Mouse (Mus musculus): ENCODE data around the gene Ddx39b. TPM values are rescaled to one million over a fixed set of nuclear protein-coding genes. Genes with fewer than 3 reads are reported as not detected.
A peak's percentile ranks its signal among the peaks of the same experiment; 100 is the strongest.
"Not testable (repeated sequence)": the region's sequence is repeated elsewhere in the genome, so short reads cannot be mapped to it uniquely, and the experiment has no call there.

Ddx39b gene
- polyA plus RNA-seq, 1 experiment from 2014 or later = 376 TPM

DNA sequence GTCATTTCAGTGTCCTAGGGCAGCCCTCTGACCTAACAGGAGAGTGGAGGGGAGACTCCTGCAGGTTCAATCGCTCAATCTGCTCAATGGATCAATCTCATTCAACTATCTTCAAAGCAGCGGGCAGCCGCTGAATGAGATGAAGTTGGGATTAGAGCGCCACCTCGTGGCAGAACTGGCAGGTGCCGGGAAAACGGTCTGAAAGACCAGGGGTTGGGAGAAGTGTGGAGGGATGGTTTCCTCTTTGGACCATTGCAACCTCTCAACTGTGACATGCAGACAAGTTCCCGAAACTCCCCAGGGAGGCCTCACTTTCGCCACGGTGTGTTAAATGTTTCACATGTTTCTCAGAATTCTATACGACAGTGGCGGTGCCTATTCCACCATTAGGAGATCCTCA is 9.5 kb upstream of the Ddx39b start:
- H3K4me1 ChIP-seq (ENCODE audit: control insufficient read depth, insufficient read depth, low read length) = peaks cover 29% of the 10 kb centered on the region
- no peak for ATAC-seq

DNA sequence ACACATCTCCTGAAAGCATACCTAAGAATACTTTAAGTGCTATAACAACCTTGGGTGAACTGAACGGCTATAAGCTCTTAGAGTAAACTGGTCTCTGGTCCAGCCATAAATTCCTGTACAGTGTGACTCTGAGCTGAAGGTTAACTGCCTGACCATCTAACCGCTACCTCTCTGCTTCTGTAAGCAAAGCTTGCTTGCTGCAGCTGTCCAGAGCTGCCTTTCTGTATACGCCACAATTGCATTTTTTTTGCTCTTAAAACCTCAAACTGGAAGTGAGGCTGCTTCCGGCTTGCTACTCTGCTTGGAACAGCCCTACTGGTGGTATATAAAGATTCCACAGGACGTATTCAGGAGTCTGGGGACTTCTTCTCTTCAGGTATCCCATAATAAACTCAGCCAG is 8.9 kb upstream of the Ddx39b start:
- H3K27me3 ChIP-seq (replicated peaks; ENCODE audit: control insufficient read depth, insufficient read depth, low read length) = no peaks in the 10 kb centered on the region
- ATAC-seq = no peak
- H3K9me3 ChIP-seq (ENCODE audit: control insufficient read depth, low read length) = no peaks in the 10 kb centered on the region
- H3K9ac ChIP-seq (ENCODE audit: low read depth, low read length) = no peak overlapping the region
- no peaks in the 10 kb centered on the region for H3K36me3 ChIP-seq (ENCODE audit: control insufficient read depth, insufficient read depth, low read length)
- peak overlapping the region; percentile 78 for H3K27ac ChIP-seq (ENCODE audit: low read length)
- peak overlapping the region; percentile 86; the same call in 1 of the 2 replicates for H3K4me2 ChIP-seq (ENCODE audit: low read depth, low read length)
- 0 out of 2 replicates have a peak overlapping the region, but pooled peaks have one; percentile 5 for H3K4me3 ChIP-seq (ENCODE audit: low read length)
- H3K4me1 ChIP-seq (ENCODE audit: control insufficient read depth, insufficient read depth, low read length) = peaks cover 29% of the 10 kb centered on the region
- WGBS = 52% methylated on average over 5 of the region's 5 CpGs

More for the DNA sequence above, 9.5 kb upstream of the Ddx39b start:
- Histone ChIP-seq H3K36me3 (ENCODE audit: control insufficient read depth, insufficient read depth, low read length) (peaks cover 3% of the 10 kb centered on the region; the same call in 1 of the 2 replicates), H3K4me3 (ENCODE audit: low read length) (no peak overlapping the region), H3K9me3 (ENCODE audit: control insufficient read depth, low read length) (no peaks in the 10 kb centered on the region), H3K27ac (ENCODE audit: low read length) (peak overlapping the region; percentile 78), H3K9ac (ENCODE audit: low read depth, low read length) (no peak overlapping the region), H3K27me3 (replicated peaks; ENCODE audit: control insufficient read depth, insufficient read depth, low read length) (no peaks in the 10 kb centered on the region), H3K4me2 (ENCODE audit: low read depth, low read length) (peak overlapping the region; percentile 20; the same call in 1 of the 2 replicates)
- 13% methylated on average over 12 of the region's 12 CpGs for WGBS

DNA sequence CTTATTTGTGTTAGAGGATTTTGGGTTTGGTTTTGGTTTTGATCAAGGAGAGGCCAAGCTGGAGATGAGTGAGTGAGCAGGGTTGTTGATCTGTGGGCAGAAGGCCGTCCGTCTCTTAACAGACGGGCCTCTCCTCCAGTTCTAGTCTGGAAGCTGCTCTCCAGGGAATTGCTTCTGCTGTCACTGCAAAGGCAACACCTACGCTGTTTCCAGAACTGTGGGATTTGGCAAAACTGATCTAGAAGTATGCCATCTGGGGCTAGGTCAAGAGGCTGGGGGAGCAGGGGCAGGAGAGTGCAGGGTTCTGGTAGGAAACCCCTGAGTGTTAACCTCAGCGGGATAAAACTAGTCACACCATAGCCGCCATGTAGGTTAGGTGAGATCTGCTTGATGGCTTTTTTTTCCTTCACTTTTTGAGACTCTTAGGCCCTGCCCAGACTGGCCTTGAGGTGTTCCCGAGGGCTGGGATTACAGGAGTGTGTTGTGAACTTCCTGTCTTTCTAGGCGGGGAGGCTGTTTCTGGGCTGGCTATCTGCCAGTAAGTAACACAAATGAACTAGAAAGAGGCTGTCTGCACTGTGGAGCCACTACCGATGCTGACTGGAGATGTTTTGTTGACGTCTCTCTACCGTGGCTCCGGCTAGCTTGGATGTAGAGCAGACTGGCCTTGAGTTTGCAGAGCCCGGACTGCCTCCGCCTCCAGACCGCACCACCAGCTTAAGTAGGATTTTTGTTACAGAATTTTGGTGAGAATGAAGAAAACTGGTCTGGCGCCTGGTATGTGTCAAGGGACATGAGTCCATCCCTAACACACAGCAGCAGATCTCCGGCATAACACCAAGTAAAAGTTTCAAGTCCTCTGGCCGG is 8.2 kb upstream of the Ddx39b start, which contains the start of gene Atp6v1g2:
Gene Atp6v1g2 (plus strand): TSS at position 547 of the 867 bp plus-strand sequence.
- H3K4me2 ChIP-seq (ENCODE audit: low read depth, low read length) = peak within 1 kb of the TSS; percentile 86
- 0 out of 2 replicates have a peak, but pooled peaks have one; percentile 4 for ATAC-seq
- H3K36me3 ChIP-seq (ENCODE audit: control insufficient read depth, insufficient read depth, low read length) = no peaks in the 10 kb centered on the region
- no peaks in the 10 kb centered on the region for H3K9me3 ChIP-seq (ENCODE audit: control insufficient read depth, low read length)
- 47% methylated on average over 18 of the region's 18 CpGs for WGBS
- H3K27me3 ChIP-seq (replicated peaks; ENCODE audit: control insufficient read depth, insufficient read depth, low read length) = no peaks in the 10 kb centered on the region
- H3K4me1 ChIP-seq (ENCODE audit: control insufficient read depth, insufficient read depth, low read length) = peaks cover 29% of the 10 kb centered on the region
- peak within 1 kb of the TSS; percentile 75 for H3K4me3 ChIP-seq (ENCODE audit: low read length)
- H3K27ac ChIP-seq (ENCODE audit: low read length) = peak within 1 kb of the TSS; percentile 99
- H3K9ac ChIP-seq (ENCODE audit: low read depth, low read length) = peak within 1 kb of the TSS; percentile 95

DNA sequence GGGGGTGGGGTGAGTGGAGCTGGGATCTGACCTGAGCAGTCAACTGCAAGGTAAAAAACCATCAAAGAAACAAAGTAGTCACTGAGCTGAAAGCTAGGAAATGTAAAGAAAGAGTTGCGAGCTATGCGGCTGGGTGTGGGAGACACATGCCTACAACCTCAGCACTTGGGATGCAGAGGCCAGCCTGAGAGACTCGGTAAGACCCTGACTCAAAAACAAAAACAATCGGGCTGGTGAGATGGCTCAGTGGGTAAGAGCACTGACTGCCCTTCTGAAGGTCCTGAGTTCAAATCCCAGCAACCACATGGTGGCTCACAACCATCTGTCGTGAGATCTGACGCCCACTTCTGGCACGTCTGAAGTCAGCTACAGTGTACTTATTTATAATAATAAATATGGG is 7.5 kb upstream of the Ddx39b start:
- ATAC-seq; H3K27me3 ChIP-seq (replicated peaks; ENCODE audit: control insufficient read depth, insufficient read depth, low read length); H3K9me3 ChIP-seq (ENCODE audit: control insufficient read depth, low read length); H3K36me3 ChIP-seq (ENCODE audit: control insufficient read depth, insufficient read depth, low read length): not testable (repeated sequence)
- WGBS = 73% methylated on average over 7 of the region's 7 CpGs
- H3K4me1 ChIP-seq (ENCODE audit: control insufficient read depth, insufficient read depth, low read length) = peaks cover 29% of the 10 kb centered on the region
- H3K4me3 ChIP-seq (ENCODE audit: low read length) = peak overlapping the region; percentile 31
- peak overlapping the region; percentile 49; the same call in 1 of the 2 replicates for H3K9ac ChIP-seq (ENCODE audit: low read depth, low read length)
- H3K4me2 ChIP-seq (ENCODE audit: low read depth, low read length) = peak overlapping the region; percentile 86
- peak overlapping the region; percentile 78 for H3K27ac ChIP-seq (ENCODE audit: low read length)

DNA sequence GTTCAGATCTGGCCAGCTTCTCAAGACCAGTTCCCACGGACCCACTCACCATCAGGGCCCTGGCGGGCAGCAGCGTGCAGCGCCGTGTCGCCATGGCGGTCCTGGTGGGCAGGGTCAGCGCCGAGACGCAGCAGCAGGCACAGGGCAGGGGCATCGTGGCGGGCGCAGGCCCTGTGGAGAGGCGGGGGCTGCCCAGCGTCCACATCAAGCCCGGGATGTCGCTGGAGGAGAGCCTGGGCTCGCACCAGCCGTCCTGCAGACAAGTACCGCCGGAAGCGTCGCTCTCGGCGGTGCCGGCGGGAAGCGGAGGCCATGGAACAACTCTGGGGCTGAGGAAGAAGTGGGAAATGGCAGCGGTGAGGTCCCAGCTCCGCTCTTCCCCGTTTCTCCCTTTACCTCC is 6.6 kb upstream of the Ddx39b start:
- H3K4me2 ChIP-seq (ENCODE audit: low read depth, low read length) = peak overlapping the region; percentile 86

DNA sequence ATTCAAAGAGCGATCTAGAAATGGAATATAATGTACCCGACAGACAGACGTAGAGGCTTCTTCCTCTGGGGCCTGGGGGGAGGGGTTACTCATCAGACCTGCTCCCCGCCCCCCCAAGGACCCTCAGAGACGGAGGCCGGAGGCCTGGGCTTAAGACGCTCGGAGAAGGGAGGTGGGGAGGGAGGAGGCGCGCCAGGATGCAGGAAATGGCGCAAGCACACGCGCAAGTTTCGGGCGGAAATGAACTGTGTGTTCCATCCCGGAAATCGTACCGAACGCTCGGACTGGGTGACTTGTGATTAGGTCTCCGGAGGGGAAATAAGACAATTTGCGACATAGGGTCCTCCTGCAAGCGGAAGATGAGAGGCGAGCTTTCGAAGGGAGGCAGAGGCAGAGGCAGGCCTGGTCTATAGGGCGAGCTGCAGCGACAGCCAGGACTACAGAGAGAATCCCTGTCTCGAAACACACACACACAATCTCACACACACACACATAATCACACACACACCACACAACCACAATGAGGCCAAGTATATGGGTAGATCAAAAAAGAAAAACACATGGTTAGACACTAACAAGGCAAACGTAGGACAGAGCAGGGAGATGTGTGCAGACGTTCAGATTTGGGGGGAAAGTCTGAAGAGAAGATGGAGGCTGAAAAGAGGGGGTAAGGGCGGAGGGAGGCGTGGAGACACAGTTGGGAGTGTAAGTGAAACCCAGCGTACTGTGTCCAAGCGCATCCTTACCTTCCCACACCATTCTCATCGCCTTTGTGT is 5.7 kb upstream of the Ddx39b start, which contains the start of gene Nfkbil1:
Gene Nfkbil1 (minus strand): TSS at position 179 of the 776 bp plus-strand sequence.
- WGBS = under 1% methylated on average over 35 of the region's 35 CpGs
- Histone ChIP-seq H3K27ac (ENCODE audit: low read length) (peak within 1 kb of the TSS; percentile 99), H3K36me3 (ENCODE audit: control insufficient read depth, insufficient read depth, low read length) (no peaks in the 10 kb centered on the region), H3K4me1 (ENCODE audit: control insufficient read depth, insufficient read depth, low read length) (peaks cover 33% of the 10 kb centered on the region), H3K9ac (ENCODE audit: low read depth, low read length) (peak within 1 kb of the TSS; percentile 95), H3K4me2 (ENCODE audit: low read depth, low read length) (peak within 1 kb of the TSS; percentile 86), H3K4me3 (ENCODE audit: low read length) (peak within 1 kb of the TSS; percentile 75), H3K27me3 (replicated peaks; ENCODE audit: control insufficient read depth, insufficient read depth, low read length) (no peaks in the 10 kb centered on the region), H3K9me3 (ENCODE audit: control insufficient read depth, low read length) (no peaks in the 10 kb centered on the region)
- peak; percentile 85 for ATAC-seq

More for the DNA sequence above, 6.6 kb upstream of the Ddx39b start:
- peak overlapping the region; percentile 99 for H3K27ac ChIP-seq (ENCODE audit: low read length)
- H3K27me3 ChIP-seq (replicated peaks; ENCODE audit: control insufficient read depth, insufficient read depth, low read length) = no peaks in the 10 kb centered on the region
- H3K4me3 ChIP-seq (ENCODE audit: low read length) = peak overlapping the region; percentile 75
- ATAC-seq = peak; percentile 13
- H3K9ac ChIP-seq (ENCODE audit: low read depth, low read length) = peak overlapping the region; percentile 95
- WGBS = 4% methylated on average over 31 of the region's 31 CpGs
- peaks cover 29% of the 10 kb centered on the region for H3K4me1 ChIP-seq (ENCODE audit: control insufficient read depth, insufficient read depth, low read length)
- no peaks in the 10 kb centered on the region for H3K36me3 ChIP-seq (ENCODE audit: control insufficient read depth, insufficient read depth, low read length)
- H3K9me3 ChIP-seq (ENCODE audit: control insufficient read depth, low read length) = no peaks in the 10 kb centered on the region

DNA sequence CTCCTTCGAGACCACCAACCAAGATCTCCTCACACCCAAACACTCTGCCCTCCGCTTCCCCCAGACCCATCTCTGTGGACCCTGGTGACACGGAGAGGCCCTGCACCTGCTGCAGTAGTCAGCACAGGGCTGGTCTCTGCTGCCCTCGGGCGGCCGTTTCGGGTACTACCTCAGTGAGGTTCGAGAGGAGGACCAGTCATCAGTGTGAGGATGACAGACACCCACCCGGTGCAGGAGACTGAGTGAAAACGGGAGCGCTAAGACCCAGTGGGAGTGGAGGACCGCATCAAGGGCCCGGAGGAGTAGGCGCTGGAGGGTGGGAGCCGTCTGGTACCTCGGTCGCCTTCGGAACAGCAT is 5.2 kb upstream of the Ddx39b start:
- no peaks in the 10 kb centered on the region for H3K27me3 ChIP-seq (replicated peaks; ENCODE audit: control insufficient read depth, insufficient read depth, low read length)
- no peaks in the 10 kb centered on the region for H3K9me3 ChIP-seq (ENCODE audit: control insufficient read depth, low read length)
- H3K27ac ChIP-seq (ENCODE audit: low read length) = peak overlapping the region; percentile 99
- H3K4me1 ChIP-seq (ENCODE audit: control insufficient read depth, insufficient read depth, low read length) = peaks cover 36% of the 10 kb centered on the region
- ATAC-seq = peak; percentile 63
- no peaks in the 10 kb centered on the region for H3K36me3 ChIP-seq (ENCODE audit: control insufficient read depth, insufficient read depth, low read length)
- peak overlapping the region; percentile 75 for H3K4me3 ChIP-seq (ENCODE audit: low read length)
- WGBS = 2% methylated on average over 18 of the region's 18 CpGs
- peak overlapping the region; percentile 95 for H3K9ac ChIP-seq (ENCODE audit: low read depth, low read length)
- H3K4me2 ChIP-seq (ENCODE audit: low read depth, low read length) = peak overlapping the region; percentile 86

DNA sequence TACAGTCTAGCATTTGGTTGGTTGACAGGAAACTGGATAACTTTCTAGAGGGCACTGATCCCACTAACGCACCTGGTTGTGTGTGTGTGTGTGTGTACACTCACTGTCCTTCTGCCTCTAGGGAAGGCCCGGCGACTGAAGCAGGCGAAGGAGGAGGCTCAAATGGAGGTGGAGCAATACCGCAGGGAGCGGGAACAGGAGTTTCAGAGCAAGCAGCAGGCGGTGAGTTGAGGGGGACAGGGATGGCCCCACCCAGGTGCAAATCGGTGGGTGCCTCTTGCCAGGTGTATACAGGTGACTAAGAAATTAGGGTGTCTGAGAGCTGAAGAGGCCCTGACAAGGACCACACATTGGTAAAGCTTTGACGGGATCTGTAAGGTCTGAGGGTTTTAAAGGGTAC is 4.5 kb upstream of the Ddx39b start:
- H3K9ac ChIP-seq (ENCODE audit: low read depth, low read length) = peak overlapping the region; percentile 95; the same call in 1 of the 2 replicates
- 76% methylated on average over 9 of the region's 9 CpGs for WGBS
- no peaks in the 10 kb centered on the region for H3K9me3 ChIP-seq (ENCODE audit: control insufficient read depth, low read length)
- no peaks in the 10 kb centered on the region for H3K27me3 ChIP-seq (replicated peaks; ENCODE audit: control insufficient read depth, insufficient read depth, low read length)
- H3K4me3 ChIP-seq (ENCODE audit: low read length) = no peak overlapping the region
- ATAC-seq = no peak
- H3K36me3 ChIP-seq (ENCODE audit: control insufficient read depth, insufficient read depth, low read length) = no peaks in the 10 kb centered on the region
- no peak overlapping the region for H3K4me2 ChIP-seq (ENCODE audit: low read depth, low read length)
- no peak overlapping the region for H3K27ac ChIP-seq (ENCODE audit: low read length)
- peaks cover 32% of the 10 kb centered on the region for H3K4me1 ChIP-seq (ENCODE audit: control insufficient read depth, insufficient read depth, low read length)

DNA sequence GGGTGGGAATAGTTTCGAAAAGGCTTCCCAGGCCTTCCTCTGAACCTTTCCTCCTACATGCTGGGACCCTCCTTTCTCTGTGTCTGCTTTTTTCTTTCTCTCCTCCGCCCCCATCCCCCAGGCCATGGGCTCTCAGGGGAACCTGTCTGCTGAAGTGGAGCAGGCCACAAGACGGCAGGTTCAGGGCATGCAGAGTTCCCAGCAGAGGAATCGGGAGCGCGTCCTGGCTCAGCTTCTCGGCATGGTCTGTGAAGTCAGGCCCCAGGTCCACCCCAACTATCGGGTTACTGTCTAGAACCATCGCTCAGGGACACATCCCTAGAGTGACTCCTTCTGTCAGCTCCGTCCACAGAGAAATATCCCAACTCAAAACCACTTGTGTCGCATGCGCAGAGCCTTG is 4.0 kb upstream of the Ddx39b start:
- Histone ChIP-seq H3K9ac (ENCODE audit: low read depth, low read length) (no peak overlapping the region), H3K9me3 (ENCODE audit: control insufficient read depth, low read length) (no peaks in the 10 kb centered on the region), H3K4me3 (ENCODE audit: low read length) (no peak overlapping the region), H3K27me3 (replicated peaks; ENCODE audit: control insufficient read depth, insufficient read depth, low read length) (no peaks in the 10 kb centered on the region), H3K27ac (ENCODE audit: low read length) (no peak overlapping the region), H3K4me2 (ENCODE audit: low read depth, low read length) (no peak overlapping the region), H3K36me3 (ENCODE audit: control insufficient read depth, insufficient read depth, low read length) (no peaks in the 10 kb centered on the region), H3K4me1 (ENCODE audit: control insufficient read depth, insufficient read depth, low read length) (peaks cover 28% of the 10 kb centered on the region)
- no peak for ATAC-seq
- WGBS = 87% methylated on average over 12 of the region's 12 CpGs

All from intestine, embryonic 16.5 days (tissue).